Mouse (Mus musculus): ENCODE measurements around the gene Trp73.

Trp73 gene

DNA sequence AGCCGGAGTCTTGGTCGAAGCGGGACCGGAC, at the start of gene Trp73:
Gene Trp73, minus strand, starts transcription at position 27 of the 31 bp plus-strand sequence.
- DNase-seq (ENCODE audit: extremely low spot score, low spot score): no peak

DNA sequence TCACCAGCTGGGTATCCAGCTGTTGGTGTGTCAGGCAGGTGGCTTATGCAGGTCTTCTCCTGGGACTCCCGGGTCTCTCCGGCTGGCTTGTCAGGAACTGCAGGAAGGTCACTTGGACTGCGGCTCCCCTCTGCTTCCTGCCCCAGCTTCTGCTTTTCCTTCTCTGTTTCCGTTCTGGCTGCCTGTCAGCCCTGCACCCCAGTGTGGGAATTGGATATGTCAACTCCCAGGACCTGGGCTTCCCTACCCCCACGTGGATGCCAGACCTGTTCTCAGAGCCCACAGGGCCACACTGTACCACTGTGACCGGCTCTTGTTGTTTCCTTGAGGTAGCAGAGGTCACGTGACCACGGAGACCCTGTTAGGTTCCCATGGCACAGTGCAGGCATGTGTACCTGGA, 48.9 kb upstream of the Trp73 start:
- no peak for DNase-seq (ENCODE audit: extremely low spot score, low spot score)

DNA sequence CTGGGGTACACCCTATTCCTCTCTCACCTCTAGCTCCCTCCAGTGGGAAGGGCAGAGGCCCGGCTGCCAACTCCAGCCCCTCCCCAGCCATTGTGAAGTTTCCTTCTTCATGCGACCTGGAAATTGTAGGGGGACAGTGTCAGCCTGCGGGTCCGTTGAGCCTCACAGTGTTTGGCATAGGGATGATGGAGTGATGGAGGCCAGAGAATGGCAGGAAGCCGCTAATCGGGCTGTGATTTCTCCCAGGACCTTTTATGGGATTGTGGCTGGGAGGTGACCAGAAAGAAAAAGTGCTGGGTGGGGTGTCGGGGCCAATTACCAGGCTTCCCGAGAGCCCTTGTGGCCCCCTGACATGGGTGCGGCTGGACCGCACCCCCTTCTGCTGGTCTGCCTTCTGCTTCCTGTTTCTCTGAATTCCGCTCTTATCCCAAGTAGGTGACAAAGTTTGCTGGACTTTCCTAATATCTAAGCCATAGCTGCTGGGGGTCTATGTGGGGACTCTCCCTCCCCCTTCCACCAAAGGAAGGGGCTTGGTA, 46.1 kb upstream of the Trp73 start:
- no peak for DNase-seq (ENCODE audit: extremely low spot score, low spot score)

DNA sequence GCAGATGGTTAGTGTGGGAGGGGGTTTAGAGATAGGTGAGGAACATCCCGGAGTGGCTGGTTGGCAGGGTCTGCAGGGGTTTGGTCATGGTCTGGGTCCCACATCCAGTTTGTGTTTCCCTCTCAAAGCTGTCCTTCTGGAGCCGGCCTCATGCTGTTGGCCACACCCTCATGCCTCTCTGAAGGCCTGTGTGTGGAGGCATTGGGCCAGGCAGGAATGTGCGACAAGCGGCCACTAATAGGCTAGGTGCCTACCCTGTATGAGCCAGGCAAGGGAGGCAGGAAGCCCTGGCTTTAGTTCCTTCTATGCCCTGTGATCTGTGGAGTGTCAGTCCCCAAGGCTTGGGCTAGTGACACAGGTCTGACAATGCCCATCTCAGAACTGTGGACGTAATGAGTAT, 45.0 kb upstream of the Trp73 start:
- no peak for DNase-seq (ENCODE audit: extremely low spot score, low spot score)

DNA sequence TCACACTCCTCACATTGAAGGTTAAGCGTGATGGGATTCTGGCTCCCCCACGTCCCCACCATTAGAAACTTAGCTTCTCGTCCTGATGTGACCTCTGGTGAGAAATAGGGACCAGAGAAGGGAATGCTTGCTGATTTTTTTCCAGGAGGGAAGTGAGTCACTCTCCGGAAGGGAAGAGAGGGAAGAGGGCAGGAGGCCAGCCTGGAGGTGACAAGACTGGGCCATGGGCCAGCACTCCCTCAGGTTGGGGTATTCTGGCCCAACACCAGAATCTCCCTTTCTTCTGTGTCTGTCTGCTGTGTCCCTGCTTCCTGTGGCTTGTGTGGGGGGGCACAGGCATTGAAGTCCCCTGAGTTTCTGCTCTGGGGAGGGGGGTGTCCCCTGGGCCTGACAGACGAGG, 43.6 kb upstream of the Trp73 start:
- DNase-seq (ENCODE audit: extremely low spot score, low spot score): no peak

DNA sequence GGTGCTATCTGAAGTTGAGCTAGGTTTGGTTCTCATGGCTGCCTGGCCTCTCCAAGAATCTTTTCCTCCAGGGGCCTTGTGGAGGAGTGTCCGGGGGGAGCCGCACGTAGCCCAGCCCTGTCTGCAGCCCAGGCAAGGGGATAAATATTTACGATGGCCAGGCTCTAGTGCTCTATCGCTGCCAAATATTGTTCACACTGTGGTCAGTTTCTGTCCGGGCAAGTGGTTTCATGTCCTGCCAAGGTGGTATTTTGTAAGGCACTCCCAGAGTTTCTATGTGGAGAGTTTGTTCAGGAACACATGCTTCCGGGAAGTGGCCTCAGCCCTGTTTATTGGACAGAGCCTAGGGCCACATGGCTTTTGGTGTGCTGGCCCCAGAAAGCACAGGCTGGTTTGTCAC, 41.0 kb upstream of the Trp73 start:
- no peak for DNase-seq (ENCODE audit: extremely low spot score, low spot score)

DNA sequence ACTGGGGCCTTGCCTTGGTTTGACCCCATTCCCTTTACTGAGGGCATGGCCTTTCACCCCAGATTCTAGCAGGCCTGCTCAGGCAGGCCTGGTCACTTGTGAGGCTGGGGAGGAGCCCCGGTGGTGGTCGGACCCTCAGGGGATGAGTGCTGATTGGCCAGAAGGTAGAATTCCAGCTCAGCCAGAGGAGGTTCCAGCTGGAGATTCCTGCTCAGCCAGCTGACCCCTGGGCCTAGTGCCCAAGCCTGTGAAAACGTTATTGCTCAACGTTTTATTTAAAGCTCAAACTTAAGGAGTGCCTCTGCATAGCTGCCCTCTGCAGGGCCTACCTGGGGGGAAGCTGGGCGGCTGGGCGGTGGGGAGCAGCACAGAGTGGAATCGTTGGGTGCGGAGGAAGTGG, 37.2 kb upstream of the Trp73 start:
- DNase-seq (ENCODE audit: extremely low spot score, low spot score): no peak

DNA sequence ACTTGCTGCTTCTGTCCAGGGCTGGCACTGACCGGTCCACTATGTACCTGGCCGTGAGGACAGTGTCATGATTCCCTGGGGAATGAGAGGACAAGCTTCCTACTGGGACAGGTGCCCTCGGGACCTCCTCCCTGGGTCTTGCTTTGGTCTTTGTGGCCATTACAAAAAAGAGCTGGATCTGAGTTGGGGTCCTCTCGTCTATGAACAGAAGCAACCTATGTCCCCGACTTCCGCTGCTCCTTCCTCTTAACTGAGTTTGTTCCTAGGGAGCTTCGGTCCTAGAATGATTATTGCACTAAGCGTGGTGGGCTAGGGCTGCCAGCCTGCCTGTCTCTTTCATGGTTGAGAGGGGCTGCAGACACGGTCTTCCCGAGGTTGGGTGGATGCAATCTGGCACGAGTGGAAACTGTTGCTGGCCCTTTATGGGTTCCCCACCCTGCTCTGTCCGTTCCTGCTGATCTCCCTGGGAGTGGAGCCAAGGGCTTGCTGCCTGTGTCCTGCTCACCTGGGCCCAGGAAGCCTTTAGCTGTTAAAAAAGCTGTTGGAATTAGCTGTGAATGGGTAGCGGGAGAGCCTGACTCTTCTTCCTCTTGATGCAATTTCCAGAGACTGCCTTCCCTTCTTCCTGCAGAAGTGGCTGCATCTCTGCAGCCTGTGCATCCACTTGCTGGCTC, 32.1 kb upstream of the Trp73 start:
- DNase-seq (ENCODE audit: extremely low spot score, low spot score): no peak

DNA sequence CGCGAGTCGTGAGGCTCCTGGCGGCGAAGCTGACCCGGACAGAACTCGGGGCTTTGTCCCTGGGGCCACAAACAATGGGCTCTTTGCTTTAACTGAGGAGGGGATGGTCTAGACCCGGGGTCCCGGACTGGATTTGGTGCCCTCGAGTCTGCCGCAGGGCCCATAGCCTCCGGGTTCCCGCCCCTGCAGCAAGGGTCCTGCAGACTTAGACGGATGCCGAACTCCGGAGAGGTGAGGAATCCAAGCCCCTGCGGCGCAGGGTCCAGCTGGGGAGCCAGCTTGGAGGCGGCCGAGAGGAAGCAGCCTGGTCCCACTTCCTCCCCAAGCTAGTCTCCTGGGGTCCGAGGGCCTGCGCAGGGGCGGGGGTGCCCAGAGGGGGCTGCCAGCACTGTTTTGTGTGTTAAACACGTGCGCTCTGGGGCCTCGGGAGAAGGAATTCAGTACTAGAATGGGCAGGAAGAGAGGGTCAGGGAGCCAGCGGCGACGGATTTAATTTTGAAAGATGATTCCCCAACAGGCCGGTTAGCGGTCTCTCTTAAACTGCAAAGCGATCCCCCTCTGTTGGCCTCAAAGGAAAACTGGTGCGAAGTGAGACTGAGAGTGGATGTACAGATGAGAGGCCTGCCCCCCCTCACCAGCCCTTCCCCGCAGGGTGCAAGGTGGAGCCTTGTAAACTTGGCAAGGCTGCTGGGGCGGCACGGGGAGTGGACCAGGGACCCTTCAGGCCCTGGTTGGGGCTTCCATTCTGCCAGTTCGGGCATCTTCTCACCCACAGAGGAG, 31.3 kb upstream of the Trp73 start:
- peak; percentile 73 for DNase-seq (ENCODE audit: extremely low spot score, low spot score)

DNA sequence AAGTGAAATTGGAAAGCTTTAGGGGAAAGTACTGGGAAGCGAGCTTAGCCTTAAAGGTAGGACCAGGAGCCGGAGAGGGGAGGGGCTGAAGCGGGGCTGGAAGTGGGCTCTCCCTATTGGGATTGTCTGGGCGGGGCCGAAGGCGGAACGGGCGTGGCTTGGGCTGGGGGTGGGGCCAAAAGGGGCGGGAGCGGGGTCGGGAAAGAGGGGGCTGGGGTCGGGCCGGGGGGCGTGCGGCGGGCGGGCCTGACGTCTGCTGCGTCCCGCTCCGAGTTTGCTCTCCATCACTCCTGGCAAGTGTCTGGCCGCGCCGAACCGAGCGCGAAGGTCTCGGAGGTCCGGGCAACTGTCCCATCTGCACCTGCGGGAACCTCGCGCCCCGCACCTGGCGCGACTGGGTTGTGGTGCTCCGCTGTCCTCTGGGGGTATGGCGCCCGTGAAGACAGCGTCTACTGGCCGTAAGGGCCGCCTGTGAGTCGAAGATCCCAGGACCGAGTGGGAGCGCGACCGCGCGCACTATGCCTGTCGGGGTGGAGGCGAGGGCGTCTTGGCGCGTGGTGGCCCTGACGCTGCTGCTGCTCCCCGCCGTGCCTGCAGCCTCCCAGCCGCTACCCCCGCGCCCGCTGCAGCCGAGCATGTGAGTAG, 30.6 kb upstream of the Trp73 start, which contains the start of gene Megf6:
Gene Megf6, plus strand, starts transcription at position 225 of the 645 bp plus-strand sequence.
- DNase-seq (ENCODE audit: extremely low spot score, low spot score): peak; percentile 86

DNA sequence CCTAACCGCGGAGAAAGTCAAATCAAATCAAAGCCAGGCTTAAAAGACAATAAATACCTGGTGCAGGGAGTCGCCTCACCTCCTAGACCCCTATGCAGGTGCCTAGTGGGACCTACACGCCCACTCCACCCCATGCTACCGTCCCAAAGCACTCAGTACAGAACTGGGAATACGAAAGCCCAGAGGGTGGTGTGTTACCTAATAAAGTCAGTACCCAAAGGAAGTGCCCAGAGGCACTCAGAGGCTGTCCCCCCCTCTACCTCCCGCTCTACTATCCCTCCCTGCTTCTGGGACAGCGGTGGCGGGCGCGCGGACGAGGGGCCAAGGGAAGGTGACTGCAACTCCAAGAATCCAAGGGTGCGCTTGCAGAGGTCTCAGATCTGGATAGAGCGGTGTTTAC, 30.0 kb upstream of the Trp73 start:
- no peak for DNase-seq (ENCODE audit: extremely low spot score, low spot score)

DNA sequence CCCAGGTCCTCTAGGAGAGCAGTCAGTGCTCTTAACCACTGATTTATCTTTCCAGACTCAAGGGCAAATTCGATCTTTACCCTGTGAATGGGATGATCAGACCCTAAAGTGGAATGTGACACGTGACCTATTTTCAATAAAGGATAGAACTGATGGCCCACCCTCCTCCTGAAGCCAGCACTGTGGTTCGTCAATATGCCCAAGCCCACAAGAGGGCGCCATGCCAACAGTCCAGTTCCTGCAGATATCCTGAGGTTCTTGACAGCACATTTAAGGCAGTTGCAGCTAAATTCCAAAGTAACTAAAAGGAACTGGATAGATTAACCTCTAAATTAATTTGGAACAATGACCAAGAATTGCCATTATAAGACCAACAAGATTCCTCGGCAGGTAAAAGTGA, 27.0 kb upstream of the Trp73 start:
- peak; percentile 70 for DNase-seq (ENCODE audit: extremely low spot score, low spot score)

DNA sequence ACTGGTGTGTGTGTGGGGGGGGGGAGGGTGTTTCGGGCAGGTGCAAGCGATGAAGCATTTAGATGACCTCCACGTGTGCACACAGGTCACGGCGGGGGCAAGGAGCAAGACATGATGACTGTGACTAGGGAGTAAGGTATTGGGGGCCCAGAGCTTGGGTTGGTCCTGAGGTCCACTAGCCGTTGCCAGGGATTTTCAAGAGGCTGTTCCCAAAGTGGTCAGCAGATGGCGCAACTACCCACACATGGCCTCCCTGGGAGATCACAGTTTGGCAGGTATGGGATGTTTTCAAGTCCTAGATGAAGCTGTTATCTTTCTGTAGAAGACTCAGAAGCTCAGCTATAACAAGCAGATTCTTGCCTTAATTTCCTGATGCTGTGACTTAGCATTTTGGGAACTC, 23.3 kb upstream of the Trp73 start:
- peak; percentile 85 for DNase-seq (ENCODE audit: extremely low spot score, low spot score)

DNA sequence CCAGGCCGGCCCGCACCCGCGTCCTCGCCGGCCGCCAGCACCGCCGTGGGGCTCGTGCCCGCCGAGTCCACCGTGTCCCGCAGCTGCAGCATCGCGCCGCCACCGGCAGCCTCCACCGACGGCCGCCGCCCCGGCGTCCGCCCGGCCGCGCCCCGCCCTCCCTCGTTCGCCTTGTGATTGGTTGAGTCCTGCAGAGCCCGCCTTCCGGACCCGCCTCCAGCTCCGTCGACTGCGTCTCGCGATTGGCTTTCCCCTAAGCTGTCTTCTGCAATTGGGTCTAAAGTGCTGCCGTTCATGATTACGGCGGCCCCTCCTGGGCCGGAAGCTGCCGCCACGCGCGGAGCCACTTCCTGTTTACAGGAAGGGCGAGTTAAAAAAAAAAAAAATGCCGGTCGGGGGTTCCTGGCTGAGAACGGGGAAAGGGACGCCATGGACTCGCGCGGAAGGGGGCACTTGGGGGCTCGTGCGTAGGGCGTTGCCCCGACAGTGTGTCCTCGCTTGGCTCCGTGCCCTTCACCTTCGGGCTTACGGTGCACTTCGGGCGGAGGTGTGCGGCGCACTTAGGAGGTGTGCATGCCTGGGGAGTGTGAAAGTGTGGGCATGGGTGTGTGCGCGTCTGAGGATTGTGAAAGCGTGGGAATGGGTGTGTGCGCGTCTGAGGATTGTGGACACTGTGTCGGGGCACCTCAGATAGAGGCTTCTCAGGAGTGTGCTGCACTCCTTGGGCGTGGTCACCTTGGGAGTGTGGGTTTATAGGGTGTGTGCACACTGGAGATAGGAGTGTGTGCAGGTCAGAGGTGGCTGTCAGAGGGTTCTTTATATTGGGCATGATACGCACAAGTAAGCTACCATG, 20.8 kb upstream of the Trp73 start, which contains the start of gene Tprgl:
Gene Tprgl, minus strand, starts transcription at position 129 of the 853 bp plus-strand sequence.
- DNase-seq (ENCODE audit: extremely low spot score, low spot score): peak; percentile 96

DNA sequence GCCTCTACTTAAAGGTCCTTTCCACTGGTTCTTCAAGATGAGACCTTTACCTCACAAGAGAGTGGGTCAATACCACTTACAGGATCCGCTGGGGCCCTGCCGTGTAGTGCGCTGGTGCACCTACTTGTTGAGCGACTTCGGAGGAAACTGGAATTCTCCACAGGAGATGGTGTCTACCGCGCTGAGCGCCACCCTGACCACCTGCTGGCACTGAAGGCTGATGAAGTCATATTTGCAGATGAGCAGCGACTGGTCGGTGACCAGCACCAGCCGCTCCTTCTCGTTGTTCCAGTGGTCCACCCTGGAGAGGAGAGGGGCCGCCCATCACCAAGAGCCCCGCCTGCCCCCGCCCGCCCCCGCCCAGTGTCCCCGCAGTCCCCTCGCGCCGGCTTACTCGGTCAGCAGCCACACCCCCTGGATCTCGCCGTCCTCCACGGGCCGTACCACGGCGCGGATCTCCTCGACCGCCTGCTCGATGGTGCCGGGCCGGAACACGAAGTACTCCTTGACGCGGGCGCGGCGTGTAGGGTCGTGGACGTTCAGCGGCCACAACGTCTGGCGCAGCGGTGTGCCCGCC, 20.0 kb upstream of the Trp73 start:
- no peak for DNase-seq (ENCODE audit: extremely low spot score, low spot score)

DNA sequence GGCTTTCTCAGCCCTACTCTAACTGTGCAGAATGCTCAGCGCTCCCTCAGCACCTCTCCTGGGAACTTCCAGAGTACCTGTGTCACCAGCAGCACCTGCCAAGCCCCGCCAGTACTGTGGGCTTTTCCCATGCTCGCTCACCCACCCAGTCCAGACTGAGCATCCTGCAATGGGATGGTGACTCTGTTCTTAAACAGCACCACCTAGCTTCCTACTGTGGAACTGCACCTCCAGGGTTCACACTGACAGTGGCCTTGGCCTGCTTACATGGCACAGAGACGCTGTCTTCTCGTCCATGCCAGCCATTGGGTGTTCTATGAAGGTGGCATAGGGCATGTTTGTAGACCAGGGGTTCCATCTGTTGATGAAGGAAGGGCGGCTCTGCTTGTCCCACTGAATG, 19.0 kb upstream of the Trp73 start:
- DNase-seq (ENCODE audit: extremely low spot score, low spot score): peak; percentile 90

DNA sequence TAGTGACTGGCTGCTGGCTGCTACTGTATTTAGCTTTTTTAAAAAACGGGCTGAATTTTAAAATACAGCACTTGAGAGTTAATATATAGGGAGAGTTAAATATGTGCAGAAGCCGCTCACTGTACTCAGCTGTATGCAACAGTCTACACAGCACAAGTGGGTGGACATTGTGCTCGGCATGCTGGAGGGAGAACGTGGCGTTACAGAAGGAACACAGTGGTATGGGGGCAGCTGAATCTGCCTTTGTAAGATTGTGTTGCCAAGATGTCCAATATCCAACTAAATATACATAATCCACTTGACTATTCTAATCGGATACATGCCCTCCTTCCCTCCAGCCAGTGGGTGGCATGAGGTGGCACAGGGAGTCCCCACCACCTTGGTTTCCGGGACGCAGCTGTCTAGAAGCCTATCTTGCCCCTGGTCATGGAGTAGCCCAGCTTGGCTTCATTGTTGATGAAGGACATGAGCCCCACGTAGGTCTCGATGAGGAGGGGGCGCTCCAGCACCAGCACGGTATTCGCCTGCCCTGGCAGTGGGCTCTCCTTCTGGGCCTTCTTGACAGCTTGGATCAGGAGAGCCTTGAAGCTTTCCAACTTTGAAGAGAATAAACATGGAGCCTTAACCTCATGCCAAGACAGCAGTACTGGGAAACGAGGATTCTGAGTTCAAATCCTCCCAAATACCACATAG, 18.1 kb upstream of the Trp73 start:
- no peak for DNase-seq (ENCODE audit: extremely low spot score, low spot score)

DNA sequence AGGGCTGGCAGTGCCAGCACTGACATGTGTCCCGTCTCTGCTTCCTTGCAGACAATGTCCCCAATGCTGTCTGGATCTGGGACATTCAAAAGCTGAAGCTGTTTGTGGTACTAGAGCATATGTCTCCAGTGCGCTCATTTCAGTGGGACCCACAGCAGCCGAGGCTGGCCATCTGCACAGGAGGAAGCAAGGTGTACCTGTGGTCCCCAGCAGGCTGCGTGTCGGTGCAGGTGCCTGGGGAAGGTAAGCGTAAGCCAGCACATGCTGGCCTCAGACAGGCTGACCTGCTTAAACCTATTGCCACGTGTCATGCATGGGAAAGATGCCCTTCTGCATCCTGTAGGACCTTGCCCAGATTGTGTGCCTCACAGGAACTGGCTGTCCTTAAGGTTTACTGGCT, 16.0 kb upstream of the Trp73 start:
- no peak for DNase-seq (ENCODE audit: extremely low spot score, low spot score)

DNA sequence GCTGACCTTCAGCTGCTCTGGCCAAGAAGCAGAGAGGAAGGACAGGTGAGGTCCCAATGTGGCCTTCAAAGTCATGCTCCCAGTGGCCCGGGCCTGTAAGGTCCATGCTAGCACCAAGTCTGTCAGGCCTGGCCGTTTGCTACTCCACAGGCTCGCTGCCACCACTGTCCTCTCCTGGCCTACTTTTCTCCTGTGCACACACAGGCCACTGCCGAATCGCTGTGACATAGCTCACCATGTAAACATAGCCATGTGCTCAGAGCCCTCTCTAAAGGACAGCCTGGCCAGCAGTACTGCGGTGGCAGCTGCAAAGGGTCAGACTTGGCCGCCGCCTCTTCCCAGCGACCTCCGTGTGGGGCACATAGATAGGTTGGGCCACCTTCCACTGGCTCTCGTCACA, 14.1 kb upstream of the Trp73 start:
- no peak for DNase-seq (ENCODE audit: extremely low spot score, low spot score)

DNA sequence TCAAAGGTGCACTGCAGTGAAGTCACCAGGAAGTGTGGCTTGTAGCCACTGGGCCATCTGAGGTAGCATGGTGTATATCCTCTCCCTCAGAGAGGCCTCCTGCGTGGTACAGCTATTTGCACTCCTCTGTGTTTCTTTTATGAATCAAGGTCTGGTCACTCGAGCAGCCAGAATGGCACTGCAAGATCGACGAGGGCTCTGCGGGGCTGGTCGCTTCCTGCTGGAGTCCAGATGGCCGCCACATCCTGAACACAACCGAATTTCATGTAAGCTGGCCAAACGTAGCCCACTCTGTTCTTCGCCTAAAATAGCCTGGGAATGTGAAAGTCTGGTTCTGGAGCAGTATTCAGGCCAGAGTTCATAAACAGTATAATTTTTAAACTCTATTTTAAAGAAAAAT, 6.3 kb upstream of the Trp73 start:
- DNase-seq (ENCODE audit: extremely low spot score, low spot score): no peak

DNA sequence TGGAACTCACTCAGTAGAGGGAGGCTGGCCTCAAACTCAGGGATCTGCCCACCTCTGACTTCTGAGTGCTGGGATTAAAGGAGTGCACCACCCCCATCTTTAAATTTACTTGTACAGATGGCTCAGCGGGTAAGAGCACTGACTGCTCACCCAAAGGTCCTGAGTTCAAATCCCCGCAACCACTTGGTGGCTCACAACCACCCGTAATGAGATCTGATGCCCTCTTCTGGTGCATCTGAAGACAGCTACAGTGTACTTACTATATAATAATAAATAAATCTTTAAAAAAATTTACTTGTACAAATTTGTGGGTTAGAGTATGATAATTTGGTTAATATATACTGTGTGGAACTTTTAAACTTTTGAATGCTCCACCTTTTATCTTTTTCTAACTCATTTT, 4.7 kb upstream of the Trp73 start:
- no peak for DNase-seq (ENCODE audit: extremely low spot score, low spot score)

Data from neural tube, embryonic 10.5 days (tissue).